Mouse (Mus musculus) ES-Bruce4 (cell line): ENCODE measurements around the gene Trim38.

Source experiments
- CTCF ChIP-seq: IDR thresholded peaks from one replicate; pipeline ENCODE4 v1.8.1; 2011; ENCODE audit warnings: low read depth, low read length
- EP300 ChIP-seq: IDR thresholded peaks from 2 replicates; pipeline ENCODE4 v1.6.1; 2011; ENCODE audit warnings: low read depth, low read length; ENCODE audit not compliant: insufficient read depth
- POLR2A ChIP-seq: IDR thresholded peaks from one replicate; pipeline ENCODE4 v1.8.1; 2011; ENCODE audit warnings: low read length; ENCODE audit not compliant: insufficient read depth

DNA sequence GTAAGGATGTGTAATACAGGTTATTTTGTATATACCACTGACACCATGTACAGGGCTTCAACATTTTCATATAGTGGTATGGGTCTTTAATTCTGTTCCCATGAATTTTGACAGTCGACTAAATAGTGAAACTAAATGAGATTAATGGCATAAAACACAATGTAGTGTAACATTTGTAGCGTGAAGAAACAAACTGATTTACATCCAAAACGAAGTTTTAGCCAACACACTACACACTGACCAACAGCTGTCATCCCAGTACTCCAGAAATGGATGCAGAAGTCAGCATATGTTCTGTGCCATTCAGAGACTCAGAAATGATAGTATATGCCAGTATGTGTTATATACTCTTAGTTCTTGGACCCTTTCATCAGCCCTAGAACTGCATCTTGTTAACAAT, 11.8 kb upstream of the Trim38 start:
- no peak for TF ChIP-seq CTCF
- TF ChIP-seq POLR2A = no peak
- no peak for TF ChIP-seq EP300
